Mouse (Mus musculus): Measurements from ENCODE around the gene Gata5.
A peak's percentile ranks its signal among the peaks of the same experiment; 100 is the strongest.

The Gata5 gene

GRCm38 (mm10) chr2:180306423-180307168 lies 27.9 kb downstream of the Gata5 start:
- peak; percentile 16 for DNase-seq

DNA sequence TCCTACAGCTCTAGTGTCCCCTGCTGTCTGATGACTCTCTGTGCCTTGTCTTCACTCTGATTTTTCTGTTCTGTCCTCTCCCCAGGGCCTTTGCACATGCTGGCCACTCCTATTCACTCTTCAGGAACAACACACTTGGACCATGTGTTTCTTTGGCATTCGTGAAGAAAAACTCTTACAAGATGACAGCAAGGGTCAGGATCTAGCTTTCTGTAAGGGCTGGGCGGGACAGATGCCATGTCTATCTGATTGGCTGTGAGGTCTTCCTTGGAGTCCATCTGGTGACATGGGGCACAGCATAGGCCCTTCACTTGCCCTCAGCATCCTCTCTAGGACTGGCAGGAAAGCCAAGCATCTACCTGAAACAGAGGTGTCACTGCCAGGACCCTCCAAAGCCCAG lies 28.5 kb downstream of the Gata5 start:
- no peak for DNase-seq

DNA sequence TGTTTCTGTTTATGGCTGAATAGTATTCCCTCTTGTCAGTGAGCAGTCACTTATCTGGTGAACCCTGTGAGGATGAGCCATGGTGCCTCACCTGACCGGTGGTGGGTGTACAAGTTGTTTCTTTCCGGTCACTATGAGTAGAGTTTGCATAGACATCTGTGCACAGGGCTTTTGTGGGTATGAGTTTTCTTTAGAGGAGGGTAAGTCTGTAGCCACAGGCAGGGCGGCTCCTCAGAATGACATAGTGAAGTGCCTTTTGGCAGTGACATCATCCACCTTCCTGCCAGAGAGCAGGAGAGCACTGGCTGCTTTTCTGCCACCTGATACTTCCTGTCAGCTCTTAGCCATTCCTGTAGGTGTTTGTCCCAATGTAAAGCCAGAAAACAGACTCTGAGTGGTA lies 29.0 kb downstream of the Gata5 start:
- DNase-seq: no peak

DNA sequence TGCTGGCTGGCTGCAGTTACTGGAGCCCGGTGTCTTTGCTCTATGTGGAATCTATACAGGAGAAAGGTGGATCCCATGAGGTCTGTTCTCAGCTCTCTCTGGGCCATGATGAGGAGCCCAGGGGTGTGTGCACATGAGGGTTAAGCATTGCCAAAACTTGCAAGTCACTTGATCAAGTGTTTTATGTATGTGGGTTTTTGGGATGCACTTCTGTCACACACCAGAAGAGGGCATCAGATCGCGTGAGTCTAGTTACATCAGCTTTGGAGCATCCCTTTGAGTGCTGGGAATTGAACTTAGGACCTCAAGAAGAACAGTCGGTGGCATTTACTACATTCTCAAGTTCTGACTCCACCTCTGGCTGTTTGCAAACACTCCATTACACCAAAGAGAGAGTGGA lies 29.9 kb downstream of the Gata5 start:
- DNase-seq: no peak

DNA sequence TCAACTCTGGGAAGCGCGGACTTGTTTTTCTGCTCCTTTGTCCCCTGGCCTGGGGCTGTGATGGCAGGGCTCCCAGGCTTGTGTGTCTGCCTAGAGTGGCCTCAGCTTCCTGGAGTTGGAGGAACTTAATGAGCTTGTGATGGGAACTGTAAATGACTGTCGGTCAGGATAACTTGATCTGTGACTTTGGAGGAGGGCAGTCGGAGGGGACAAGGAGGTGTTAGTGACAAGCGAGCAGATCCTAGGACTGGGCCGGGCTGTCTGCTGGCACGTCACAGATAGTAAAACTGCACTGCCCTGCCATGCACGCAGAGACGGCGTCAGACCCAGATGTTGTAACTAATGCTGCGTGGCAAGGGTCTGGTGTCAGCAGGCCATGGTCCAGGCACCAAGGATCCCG lies 31.0 kb downstream of the Gata5 start:
- DNase-seq: no peak

- no peak for DNase-seq
Observed at GRCm38 (mm10) chr2:180302201-180302600, 32.3 kb downstream of the Gata5 start.

DNA sequence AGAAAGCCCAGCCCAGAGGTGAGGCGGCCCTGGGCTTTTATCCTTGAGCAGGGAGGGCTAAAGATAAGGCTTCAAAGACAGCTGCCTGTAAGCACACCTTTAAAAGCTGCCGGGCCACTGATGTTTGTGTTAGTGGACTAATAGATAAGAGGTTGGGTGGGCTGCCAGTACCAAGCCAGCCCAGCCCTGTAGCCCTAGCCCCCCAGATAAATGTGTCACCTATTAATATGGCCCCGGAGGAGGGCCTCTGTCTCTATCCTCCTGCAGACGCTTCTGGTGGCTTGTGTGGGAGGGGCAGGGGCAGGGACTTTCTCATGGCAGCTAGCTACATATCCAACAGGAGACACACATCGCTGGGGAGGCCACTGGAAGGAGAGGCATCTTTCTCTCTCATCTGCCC lies 33.7 kb downstream of the Gata5 start:
- no peak for DNase-seq

DNA sequence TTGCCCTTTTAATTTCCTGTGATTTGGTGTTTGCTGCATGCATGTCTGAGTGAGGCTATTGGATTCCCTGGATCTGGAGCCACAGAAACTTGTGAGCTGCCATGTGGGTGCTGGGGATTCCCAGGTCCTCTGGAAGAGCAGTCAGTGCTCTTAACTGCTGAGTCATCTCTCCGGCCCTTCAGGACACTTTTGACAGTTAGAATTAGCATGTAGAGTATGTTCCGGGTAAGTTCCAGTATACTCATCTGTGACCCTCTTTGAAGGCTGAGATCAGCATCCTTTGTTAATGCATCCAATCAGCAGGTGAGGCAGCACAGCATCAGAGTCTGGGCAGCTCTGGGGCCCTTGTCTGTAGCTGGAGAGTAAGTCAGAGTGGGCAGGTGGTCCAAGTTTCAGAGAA lies 34.2 kb downstream of the Gata5 start:
- no peak for DNase-seq

- no peak for DNase-seq
Observed at GRCm38 (mm10) chr2:180292906-180293305, 41.6 kb downstream of the Gata5 start.

DNA sequence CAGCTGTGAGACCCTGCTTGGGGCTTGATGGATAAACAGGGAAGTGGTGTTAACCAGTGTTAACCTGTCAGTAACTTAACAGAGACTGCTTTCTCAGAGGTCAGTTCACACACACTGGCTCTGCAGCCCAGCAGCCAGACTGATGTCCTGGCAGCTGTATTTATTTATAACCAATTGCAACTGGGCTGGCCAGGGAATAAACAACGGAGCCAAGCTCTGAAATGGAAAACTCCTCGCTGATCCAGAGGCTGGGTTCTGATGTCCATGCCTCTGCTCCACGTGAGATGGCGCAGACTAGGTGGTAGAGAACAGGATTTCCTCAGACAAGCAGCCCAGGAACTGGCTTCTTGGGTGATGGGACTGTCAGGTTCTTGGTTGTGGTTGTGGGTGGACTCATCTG lies 42.5 kb downstream of the Gata5 start:
- DNase-seq: no peak

DNA sequence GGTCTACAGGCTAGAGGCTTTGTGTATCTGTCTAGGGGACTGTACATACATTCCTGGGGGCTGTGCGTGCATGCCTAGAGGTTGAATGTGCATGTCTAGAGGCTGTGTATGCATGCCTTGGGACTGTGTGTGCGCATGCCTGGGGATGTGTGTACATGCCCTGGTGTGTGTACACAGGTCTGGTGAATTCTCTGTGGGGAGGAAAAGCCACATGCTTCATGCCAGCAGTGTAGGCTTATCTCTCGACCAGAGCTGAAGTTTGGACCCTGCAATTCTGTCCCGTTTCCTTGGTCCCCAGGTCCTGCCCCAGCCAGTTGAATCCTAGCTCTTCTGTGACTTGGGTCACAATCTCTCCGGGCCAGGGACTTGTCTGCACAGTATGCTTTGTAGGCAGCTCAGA lies 42.9 kb downstream of the Gata5 start:
- no peak for DNase-seq

- DNase-seq: no peak
Observed at GRCm38 (mm10) chr2:180290503-180290902, 44.0 kb downstream of the Gata5 start.

GRCm38 (mm10) chr2:180289440-180290108 lies 44.9 kb downstream of the Gata5 start, which contains the start of gene Rbbp8nl:
TSS of gene Rbbp8nl (minus strand) at chr2:180289879.
- DNase-seq: no peak

- DNase-seq: no peak
Observed at GRCm38 (mm10) chr2:180288966-180289365, 45.5 kb downstream of the Gata5 start.

DNA sequence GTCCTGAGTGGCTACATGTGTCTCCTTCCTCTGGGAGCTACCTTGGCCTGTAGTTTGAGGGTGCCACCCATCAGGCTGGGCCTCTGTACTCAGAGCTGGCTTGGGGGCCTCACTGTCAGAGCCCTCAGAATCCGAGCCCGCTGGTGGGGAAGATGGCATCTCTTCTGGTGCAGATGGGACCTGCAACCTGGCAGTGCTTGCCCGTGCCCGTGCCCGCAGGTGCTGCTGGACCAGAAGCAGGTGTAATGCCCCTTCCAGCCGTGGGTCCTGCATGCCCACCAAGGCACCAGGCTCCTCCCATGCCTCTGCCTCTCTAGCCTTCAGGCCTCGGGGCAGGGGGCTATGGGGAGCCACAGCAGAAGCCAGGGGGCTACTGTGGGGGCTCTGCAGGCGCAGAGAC lies 55.2 kb downstream of the Gata5 start:
- DNase-seq: no peak

GRCm38 (mm10) chr2:180277773-180278320 lies 56.7 kb downstream of the Gata5 start:
- no peak for DNase-seq

GRCm38 (mm10) chr2:180276851-180277259 lies 57.6 kb downstream of the Gata5 start:
- DNase-seq: no peak

DNA sequence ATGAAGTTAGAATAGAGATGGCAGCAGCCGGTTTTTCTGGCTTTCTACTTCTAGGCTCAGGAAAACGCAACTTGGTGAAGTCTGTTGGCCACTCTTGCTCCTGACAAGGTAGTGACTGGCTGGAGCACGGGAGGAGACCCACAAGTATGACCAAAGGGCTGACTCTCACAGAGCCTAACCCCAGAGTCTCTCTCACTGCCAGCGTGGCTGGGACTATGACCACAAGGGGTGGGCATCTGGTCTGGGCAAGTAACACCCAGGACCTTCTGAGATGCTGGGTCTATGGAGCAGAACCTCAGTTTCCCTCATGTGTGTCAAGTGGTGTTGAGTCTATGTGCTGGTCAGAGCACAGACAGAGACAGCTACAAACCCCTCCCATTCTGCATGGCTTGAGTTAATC lies 58.1 kb downstream of the Gata5 start:
- no peak for DNase-seq

GRCm38 (mm10) chr2:180275836-180276235 lies 58.7 kb downstream of the Gata5 start:
- peak; percentile 81 for DNase-seq
